Mouse (Mus musculus): ENCODE data around the gene Enho. TPM values are rescaled to one million over a fixed set of nuclear protein-coding genes. Genes with fewer than 3 reads are reported as not detected.

Gene Enho
- polyA plus RNA-seq, 1 experiment, result 97.6 TPM

DNA sequence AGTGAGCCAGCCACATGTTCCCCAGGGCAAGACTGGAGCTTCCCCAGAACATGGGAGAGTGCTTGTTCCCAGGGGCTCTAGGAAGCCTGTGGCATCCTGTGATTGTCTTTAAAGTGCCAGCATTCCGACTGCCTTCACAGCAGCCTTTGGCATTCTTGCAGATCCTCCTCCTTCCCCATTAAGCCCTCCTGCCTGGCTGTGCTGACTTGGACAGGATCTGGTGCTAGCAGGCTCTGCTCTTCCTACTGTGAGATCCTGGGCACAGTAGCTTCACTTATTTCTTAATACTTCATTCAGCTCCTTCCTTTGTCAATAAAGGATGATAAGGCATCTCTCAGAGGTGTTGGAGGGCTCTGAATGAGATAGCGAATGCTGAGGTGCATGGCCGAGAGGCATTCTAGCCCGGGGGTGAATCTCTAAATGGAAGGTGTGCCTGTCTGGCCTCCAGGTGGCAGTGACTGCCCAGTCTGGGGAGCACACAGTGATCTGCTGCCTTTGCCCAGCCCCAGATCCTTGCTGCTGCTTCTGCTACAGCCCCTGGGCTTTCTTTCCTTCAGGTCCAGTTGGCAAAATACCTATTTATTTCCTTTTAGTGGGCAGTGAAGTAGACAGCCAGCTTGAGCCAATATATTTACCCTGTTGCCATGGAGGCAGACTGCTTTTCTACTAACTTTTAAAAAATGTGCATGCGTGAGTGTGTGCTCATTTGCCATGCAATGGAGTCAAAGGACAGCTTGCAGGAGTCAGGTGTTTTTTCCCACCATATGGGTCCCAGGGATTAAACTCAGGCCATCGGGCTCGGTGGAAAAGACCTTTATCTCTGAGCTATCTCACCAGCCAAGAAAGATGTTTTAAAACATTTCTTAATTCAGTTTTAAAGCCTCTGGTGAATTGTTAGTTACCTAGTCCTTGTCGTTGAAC lies 35.4 kb downstream of the Enho start:
- Histone ChIP-seq H3K4me1 (ENCODE audit: control insufficient read depth, insufficient read depth, low read length) (no peaks in the 10 kb centered on the region), H3K4me3 (ENCODE audit: insufficient read depth, low read length) (no peak overlapping the region), H3K27ac (ENCODE audit: insufficient read depth, low read length) (no peak overlapping the region)
- TF ChIP-seq CTCF (IDR thresholded peaks at IDR 0.05; ENCODE audit: extremely low read depth, insufficient read depth, low read length) (peak; percentile 52), POLR2A (IDR thresholded peaks at IDR 0.05; ENCODE audit: extremely low read depth, insufficient read depth, low read length) (no peak)

DNA sequence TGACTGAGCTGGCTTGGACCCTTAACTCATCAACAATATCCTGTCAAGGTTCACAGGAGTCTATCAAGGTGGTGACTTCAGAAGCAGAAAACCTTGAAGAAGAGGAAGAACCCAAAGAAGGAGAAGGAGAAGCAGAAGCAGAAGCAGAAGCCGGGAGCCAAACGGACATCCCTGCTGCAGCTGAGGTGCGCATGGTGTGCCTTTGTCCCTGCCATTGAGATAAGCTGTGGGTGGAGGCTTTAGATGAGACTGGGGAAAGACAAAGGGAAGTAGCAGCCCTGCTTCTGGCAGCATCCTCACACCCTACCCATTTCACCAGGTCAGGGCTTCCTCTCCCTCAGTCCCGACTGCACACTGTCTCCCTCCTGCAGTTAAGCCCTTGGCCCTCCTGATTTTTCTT lies 37.3 kb downstream of the Enho start:
- H3K27ac ChIP-seq (ENCODE audit: insufficient read depth, low read length), result no peak overlapping the region
- no peaks in the 10 kb centered on the region for H3K4me1 ChIP-seq (ENCODE audit: control insufficient read depth, insufficient read depth, low read length)
- no peak for TF ChIP-seq POLR2A (IDR thresholded peaks at IDR 0.05; ENCODE audit: extremely low read depth, insufficient read depth, low read length)
- TF ChIP-seq CTCF (IDR thresholded peaks at IDR 0.05; ENCODE audit: extremely low read depth, insufficient read depth, low read length), result no peak
- H3K4me3 ChIP-seq (ENCODE audit: insufficient read depth, low read length), result no peak overlapping the region

Other genes with a start within 250 kb of the Enho start
- 0.56 and 0.61 TPM in 2 replicates for gene Kif24, start 175.4 kb downstream of the Enho start, polyA plus RNA-seq (2012; rRNA removed)
- 43.4 and 46.5 TPM in 2 replicates for gene Nudt2, start 175.2 kb downstream of the Enho start, polyA plus RNA-seq (2012; rRNA removed)
- gene AI464131, start 137.2 kb downstream of the Enho start, polyA plus RNA-seq (2012; rRNA removed), result 24.2 and 24.8 TPM in 2 replicates
- 4.6 and 4.9 TPM in 2 replicates for gene 1110017D15Rik, start 123.0 kb downstream of the Enho start, polyA plus RNA-seq (2012; rRNA removed)
- 159 and 165 TPM in 2 replicates for gene Fam219a, start 70.8 kb downstream of the Enho start, polyA plus RNA-seq (2012; rRNA removed)
- 9.8 and 12.5 TPM in 2 replicates for gene Dnaic1, start 70.5 kb downstream of the Enho start, polyA plus RNA-seq (2012; rRNA removed)
- gene Cntfr, start 56.8 kb upstream of the Enho start, polyA plus RNA-seq (2012; rRNA removed), result 59.8 and 67.8 TPM in 2 replicates
- gene Il11ra1, start 59.7 kb upstream of the Enho start, polyA plus RNA-seq (2012; rRNA removed), result 50.6 and 51.6 TPM in 2 replicates
- gene Rpp25l, start 73.2 kb upstream of the Enho start, polyA plus RNA-seq (2012; rRNA removed), result 31.6 and 37.4 TPM in 2 replicates
- 205 TPM in 2 replicates for gene Dctn3, start 82.8 kb upstream of the Enho start, polyA plus RNA-seq (2012; rRNA removed)
- gene Arid3c, start 90.8 kb upstream of the Enho start, polyA plus RNA-seq (2012; rRNA removed), result 0.34 and 0.46 TPM in 2 replicates
- gene Galt, start 114.9 kb upstream of the Enho start, polyA plus RNA-seq (2012; rRNA removed), result 269 and 276 TPM in 2 replicates
- 80.7 and 83.9 TPM in 2 replicates for gene Sigmar1, start 115.8 kb upstream of the Enho start, polyA plus RNA-seq (2012; rRNA removed)
- gene Ccl27a, start 133.9 kb upstream of the Enho start, polyA plus RNA-seq (2012; rRNA removed), result 697 and 730 TPM in 2 replicates

All from cortical plate, adult 2 months (tissue).